Mouse (Mus musculus) adrenal gland, postnatal 36 days (tissue): Measurements from ENCODE around the gene Tm6sf1. TPM values are rescaled to one million over a fixed set of nuclear protein-coding genes. Genes with fewer than 3 reads are reported as not detected.

Experiments
- DNase-seq, 2 experiments: peaks; one replicate each; pipeline ENCODE4 v3.0.0; 2021; ENCODE audit warnings: mixed read lengths in 1 of 2
- long read RNA-seq, 2 experiments: library from polyadenylated mRNA; stranded (forward); transcript quantifications; one replicate each; pipeline ENCODE4 v2.0.0; 2021; ENCODE audit warnings: borderline sequencing depth in 2 of 2
- total RNA-seq, 2 experiments: library from RNA; stranded (reverse); gene quantifications; 2 replicates each; pipeline ENCODE4 v1.2.3; 2021

The Tm6sf1 gene
- 10 to 100 TPM; 10.5 to 18.3 TPM for total RNA-seq
- long read RNA-seq, experiment 1, transcript Tm6sf1-201 (10 exons, 2,226 nt), result major isoform, 6 of 7 reads
- long read RNA-seq, experiment 1, partial matches to known transcripts, result 1 of 7 reads
- long read RNA-seq, experiment 1, other reads (novel, unspliced or antisense), result 0 of 7 reads
- long read RNA-seq, experiment 2, transcript Tm6sf1-201 (10 exons, 2,226 nt), result major isoform, 5 of 7 reads
- long read RNA-seq, experiment 2, partial matches to known transcripts, result 0 of 7 reads
- long read RNA-seq, experiment 2, other reads (novel, unspliced or antisense), result 2 of 7 reads

DNA sequence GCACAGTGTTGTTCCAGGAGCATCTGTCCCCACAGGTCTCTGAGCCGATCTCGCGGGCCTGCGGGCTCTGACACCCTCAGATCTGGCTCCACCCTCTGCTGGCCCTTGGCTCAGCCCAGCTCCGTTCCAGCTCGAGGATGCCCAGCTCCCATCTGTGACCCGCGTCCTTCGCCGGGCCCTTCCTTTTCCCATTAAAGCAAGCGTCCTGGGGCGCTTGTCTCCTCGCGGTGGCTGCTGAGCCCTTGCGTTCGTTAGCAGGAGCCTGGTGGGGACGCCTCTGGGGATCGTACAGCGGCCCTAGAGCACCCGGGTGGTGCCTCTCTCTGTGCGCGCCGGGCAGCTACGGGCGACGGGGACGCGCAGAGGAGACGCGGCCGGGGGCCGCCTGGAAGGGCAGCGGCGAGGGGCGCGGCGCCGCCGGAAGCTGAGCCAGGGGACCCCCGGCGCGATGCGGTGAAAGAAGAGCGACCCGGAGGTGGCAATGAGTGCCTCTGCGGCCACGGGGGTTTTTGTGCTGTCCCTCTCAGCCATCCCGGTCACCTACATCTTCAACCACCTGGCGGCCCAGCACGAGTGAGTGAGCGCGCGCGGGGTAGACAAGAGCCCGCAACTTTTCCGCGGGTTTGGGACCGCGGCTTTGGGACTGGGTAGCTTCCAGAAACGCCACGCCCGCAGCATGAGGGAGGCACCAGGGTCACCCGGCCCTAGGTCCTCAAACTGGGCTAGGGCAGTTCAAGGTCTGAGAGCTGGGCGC is at the start of gene Tm6sf1:
Gene Tm6sf1, plus strand, starts transcription at position 34 of the 754 bp plus-strand sequence.
- peak; percentile 58 to 72 for DNase-seq

- DNase-seq, result no peak
These were observed 33.9 kb upstream of the Tm6sf1 start for GRCm38 (mm10) chr7:81824906-81825305.

GRCm38 (mm10) chr7:81825381-81825780 is 33.4 kb upstream of the Tm6sf1 start:
- peak; percentile 51 to 68 for DNase-seq

GRCm38 (mm10) chr7:81827806-81828667 is 30.8 kb upstream of the Tm6sf1 start:
- DNase-seq, result peak in 1 of 2 experiments; percentile 22

DNA sequence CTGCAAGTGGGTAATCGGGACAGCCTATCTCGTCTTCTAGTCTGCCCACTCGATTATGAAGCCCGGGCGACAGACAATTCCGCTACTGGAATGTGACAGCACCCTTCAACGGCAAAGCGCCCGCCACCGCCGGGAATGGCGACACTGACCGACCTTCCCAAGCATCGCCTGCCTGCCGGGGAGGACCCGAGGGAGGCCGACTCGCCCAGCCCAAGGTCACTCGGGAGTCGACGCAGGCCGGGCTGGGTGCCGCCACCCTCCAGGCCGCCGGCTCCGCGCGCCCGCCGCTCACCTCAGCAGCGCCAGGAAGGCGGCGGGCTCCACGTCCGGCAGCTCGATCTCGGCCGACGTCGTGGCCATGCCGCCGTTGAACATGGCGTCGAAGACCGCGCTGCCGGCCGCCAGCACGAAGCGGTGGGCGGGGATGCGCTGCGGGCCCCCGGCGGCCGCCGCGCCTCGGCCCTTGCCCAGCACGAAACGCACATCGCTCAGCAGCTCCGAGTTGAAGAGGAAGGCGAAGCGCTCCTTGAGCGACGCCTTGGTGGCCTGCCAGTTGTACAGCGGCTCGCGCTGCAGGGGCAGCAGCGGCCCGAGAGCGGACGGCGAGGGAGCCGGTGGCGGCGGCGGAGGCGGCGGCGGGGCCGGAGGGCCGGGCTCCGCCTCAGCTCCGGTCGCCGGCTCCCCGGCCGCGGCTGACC is 30.0 kb upstream of the Tm6sf1 start:
- DNase-seq, result peak; percentile 79

- peak; percentile 91 to 95 for DNase-seq
These were observed 29.4 kb upstream of the Tm6sf1 start, which contains the start of gene Btbd1 for GRCm38 (mm10) chr7:81829379-81829894. TSS of gene Btbd1 (minus strand) at chr7:81829431.

GRCm38 (mm10) chr7:81834847-81835246 is 24.0 kb upstream of the Tm6sf1 start:
- DNase-seq, result no peak

GRCm38 (mm10) chr7:81835430-81835829 is 23.4 kb upstream of the Tm6sf1 start:
- no peak for DNase-seq

- DNase-seq, result peak; percentile 37 to 54
These were observed 21.0 kb upstream of the Tm6sf1 start for GRCm38 (mm10) chr7:81837771-81838170.

DNA sequence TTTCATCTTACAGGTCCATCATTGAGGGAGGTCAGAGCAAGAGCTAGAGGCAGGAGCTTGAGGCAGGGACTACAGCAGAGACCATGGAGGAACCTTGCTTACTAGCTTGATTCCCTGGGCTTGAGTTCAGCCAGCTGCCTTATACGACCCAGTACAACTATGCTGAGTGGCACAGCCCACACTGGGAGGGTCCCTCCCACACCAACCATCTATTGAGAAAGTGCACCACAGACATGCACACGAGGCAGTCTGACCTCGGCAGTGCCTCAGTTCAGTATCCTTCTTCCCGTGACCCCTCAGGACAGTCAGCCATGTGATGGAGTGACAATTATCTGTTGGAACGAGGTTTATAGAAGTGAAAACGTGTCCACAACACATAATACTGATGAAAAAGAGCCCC is 19.1 kb upstream of the Tm6sf1 start:
- DNase-seq, result no peak

DNA sequence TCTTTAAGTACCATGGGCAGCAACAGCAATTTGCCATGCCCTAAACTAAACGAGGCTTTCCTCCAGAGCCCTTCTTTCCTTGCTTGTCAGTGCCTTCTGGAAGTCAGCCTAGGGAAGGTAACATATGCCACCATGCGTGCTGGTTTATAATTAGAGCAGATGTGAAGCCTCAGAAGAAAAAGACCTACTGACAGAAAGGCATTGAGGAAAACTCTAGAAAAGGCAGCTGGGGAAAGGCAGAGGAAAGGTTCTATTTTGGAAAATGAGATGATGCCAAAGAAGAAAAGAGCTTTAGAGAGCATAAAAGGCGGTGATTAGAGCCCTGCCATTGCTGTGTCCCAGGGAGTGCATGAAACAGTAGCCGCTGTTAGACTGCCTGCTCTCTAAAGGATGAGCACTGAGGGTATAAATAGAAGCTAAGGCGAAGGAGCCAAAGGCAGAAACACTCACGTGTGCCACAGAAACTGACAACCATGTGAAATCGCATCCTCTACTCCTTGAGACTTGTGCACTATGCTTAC is 18.1 kb upstream of the Tm6sf1 start:
- DNase-seq, result no peak

GRCm38 (mm10) chr7:81841439-81841838 is 17.4 kb upstream of the Tm6sf1 start:
- DNase-seq, result peak in 1 of 2 experiments; percentile 33

DNA sequence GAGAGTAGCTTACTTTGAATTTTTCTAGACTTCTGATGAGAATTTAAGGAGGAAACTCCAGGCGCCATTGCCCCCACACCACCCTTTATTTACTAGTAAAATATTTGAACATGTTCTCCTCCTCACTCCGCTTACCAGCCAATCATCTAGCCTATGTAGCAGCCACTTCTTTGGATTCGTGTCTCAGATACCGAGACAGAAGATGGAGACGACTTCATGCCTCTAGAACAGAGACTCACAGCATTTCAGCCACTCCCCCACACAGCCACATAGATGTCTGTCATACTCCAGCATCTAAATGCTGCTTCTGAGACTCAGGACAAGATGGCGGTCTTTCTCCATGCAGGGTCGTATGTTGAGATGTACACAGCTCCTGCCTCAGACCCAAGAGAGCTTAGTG is 16.7 kb upstream of the Tm6sf1 start:
- no peak for DNase-seq

GRCm38 (mm10) chr7:81842998-81843397 is 15.8 kb upstream of the Tm6sf1 start:
- DNase-seq, result no peak

DNA sequence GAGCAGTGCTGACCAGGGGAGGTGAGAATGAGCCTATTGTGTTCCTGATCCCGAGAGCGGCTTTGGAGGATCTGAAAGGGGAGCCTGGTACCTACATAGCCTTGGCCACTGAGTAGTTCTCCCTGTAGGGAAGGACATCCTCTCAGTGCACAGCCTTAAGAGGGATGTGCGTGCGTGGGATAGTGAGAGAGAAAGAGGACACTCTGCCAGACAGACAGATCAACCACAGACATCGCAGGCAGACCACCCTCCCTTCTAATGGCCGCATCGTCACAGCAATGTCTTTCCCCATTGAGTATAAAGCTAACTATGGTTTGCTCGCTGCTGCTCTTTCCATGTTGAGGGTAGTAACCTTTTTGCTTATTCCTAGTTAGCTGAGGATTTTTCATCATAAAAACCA is 14.9 kb upstream of the Tm6sf1 start:
- DNase-seq, result no peak

DNA sequence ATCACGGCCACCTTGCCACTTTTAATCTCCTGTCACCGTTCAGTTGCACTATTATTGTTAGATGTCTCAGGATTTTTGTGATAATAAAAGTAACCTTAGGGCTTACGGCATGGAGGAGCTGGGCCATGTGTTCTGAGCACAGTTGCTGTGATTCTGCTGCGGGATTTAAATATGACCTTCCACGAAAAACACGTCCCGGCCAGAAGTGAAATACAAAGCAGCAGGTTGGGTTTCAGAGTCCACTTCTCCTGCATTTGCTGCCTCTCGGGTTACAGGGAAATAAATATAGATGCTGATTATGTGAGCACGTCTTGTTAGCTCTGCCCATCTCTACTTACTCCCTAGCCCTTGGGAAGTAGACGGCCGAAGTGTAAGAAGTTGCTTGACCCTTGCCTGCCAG is 14.0 kb upstream of the Tm6sf1 start:
- DNase-seq, result no peak

DNA sequence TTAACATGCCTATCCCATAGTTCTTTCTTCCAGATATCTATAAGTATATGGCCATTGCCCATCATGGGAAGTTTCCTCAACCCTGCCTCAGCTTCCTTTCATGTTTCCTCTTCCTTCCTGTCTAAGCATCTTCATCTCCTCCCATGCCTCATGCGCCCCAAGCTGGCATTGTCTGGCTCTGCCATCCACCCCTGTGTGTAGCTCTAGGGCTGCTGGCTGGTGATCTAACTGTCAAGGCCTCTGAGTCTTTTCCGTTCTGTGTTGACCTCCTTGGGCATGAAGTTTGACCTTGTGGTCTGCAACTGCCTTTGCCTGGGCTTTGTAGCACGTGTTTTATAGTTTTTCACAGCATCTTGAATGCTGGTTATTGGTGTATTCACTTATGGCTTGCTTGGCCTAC is 13.5 kb upstream of the Tm6sf1 start:
- peak in 1 of 2 experiments; percentile 22 for DNase-seq

GRCm38 (mm10) chr7:81846008-81846407 is 12.8 kb upstream of the Tm6sf1 start:
- DNase-seq, result no peak

DNA sequence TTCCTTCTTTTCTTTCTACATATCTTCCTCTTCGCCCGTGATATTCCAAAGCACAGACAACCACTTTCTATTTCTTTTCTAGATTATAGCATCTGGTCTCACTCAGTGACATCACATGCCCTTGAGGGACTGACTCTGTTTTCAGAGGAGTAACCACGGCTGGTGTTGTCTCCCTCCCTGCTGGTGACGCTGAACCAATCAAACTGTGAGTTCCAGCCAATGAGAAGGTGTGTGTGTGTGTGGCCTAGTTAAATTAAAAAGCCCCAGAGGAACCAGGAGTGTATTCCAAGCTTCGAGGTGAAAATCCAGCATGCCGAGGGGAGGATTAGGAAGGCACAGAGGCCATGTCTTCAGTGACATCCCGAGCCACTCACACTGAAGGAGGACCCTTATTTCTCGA is 11.8 kb upstream of the Tm6sf1 start:
- no peak for DNase-seq

- no peak for DNase-seq
These were observed 11.0 kb upstream of the Tm6sf1 start for GRCm38 (mm10) chr7:81847777-81848176.

DNA sequence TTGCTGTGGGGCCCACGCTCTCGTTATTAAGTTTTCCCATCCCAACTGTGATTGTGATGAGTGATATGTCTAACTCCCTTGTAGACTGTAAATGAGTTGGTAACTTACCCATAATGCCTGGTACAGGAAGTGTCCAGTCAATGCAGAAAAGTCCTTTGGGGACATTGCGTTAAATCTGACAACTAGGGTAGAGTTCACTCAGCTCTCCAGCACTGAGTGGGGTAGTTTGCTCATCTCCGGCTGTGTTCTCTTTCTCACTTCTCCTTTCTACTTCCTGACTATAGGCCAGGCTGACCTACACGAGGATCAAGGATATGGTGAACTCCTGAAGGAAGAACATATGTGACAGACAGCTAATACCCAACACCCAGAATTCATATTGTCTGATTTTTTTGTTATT is 9.6 kb upstream of the Tm6sf1 start:
- DNase-seq, result no peak
